Mouse (Mus musculus) cerebral cortex, adult 2 months (tissue): ENCODE measurements around the gene Caskin1.

Source experiments
- WGBS: fragments of 180-500 bp; shearing (Covaris S2); methylation state at CpG from one replicate; pipeline ENCODE4 v1.1.7; 2018; 5-methylcytosine and 5-hydroxymethylcytosine counted together

Caskin1 gene

DNA sequence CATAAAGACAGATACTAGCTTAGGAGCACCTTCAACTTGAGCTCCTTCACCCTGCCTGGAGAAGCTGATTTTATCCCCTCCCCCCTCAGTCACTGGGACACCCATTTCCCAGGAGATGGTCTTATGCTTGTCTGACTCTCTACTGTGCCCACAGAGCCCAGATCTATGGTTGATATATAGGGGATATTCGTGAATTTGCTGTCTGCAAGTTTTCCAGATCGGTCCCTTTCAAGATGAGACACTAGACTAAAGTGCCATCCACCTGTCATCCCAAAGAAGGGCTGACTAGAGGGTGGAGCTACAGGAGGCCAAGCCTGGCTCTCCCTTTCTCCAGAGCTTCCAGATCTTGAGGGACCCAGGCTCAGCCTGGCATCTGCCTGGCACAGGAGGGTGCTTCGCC is 42.7 kb downstream of the Caskin1 start:
- WGBS: 66% methylated on average over 3 of the region's 3 CpGs

DNA sequence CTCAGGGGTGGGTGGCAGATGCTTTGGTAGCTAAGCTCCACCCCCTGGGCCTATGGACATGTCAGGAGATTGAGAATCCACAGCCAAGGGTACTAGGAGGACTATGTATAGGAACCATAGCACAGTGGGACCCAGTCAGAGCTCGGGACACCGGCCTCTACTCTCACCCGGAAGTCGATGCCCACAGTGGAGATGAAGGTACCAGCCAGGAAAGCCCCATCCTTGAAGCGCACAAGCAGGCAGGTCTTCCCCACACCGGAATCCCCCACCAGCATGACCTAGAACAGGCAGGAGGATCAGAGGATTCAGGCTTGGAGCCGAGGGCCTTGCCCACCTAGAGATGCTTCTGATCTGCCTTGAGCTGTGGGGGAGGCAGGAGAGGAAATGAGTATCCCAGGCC is 43.6 kb downstream of the Caskin1 start:
- 75% methylated on average over 7 of the region's 7 CpGs for WGBS

DNA sequence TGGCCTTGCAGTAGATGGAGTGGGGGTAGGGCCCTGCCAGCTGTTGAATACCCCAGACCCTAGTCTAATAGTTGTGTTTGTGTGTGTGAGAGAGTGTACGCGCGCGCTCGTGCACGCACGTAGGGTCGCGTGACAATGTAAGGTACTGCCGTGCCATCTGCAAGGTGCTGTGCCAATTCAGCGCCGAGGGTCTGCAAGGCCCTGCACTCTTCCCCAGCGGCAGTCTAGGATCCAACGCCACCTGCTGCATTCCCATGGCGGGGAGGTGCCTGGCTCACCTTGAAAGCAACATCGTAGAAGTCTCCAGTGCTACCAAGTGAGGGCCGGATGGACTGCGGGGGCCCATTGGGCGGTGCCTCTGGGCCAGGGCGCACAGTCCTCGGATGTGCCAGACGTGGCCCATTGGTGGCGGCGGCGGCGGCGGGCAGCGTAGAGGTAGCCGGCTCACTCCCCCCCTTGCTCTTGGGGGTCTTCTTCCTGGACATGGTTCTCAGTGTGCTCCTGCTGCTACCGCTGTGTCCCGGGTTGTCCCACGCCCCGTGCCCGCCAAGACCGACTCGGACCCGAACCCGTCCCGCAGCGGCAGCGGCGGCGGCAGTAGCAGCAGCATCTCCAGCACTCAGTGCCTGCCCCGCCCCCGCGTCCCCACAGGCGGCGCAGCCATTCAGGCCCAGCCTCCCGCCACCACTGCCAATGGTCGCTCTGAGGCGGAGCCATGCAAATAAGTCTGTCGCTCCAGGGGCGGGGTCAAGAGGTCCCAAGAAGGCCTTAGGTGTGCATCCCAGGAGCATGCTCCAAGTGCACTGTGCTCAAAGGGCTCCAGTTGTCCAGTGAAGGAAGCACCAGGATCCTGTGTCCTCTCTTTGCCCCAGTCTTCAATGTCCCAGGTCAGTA is 44.9 kb downstream of the Caskin1 start:
- WGBS: 9% methylated on average over 53 of the region's 53 CpGs

DNA sequence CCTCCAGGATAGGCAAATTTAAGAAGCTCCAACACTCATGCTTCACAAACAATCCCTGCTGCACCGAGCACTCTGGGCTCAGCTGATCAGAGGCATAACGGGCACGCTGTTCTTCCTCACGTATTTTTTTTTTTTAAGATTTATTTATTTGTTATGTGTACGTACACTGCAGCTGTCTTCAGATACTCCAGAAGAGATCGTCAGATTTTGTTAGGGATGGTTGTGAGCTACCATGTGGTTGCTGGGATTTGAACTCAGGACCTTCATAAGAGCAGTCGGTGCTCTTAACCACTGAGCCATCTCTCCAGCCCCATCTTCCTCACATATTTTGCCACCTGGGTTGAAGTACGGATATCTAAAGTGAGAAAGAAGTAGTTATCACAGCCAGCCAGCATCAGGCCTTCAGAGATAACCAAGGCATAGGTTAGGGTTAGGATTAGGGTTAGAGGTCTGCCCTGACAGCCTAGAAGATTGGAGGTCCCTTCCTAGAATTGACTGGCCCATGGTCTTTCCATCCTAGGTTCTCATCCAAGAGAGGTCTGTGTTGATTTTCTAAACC is 45.8 kb downstream of the Caskin1 start, which contains the start of gene Rab26:
Gene Rab26 (minus strand): TSS at position 51 of the 559 bp plus-strand sequence.
- WGBS: 65% methylated on average over 8 of the region's 8 CpGs

DNA sequence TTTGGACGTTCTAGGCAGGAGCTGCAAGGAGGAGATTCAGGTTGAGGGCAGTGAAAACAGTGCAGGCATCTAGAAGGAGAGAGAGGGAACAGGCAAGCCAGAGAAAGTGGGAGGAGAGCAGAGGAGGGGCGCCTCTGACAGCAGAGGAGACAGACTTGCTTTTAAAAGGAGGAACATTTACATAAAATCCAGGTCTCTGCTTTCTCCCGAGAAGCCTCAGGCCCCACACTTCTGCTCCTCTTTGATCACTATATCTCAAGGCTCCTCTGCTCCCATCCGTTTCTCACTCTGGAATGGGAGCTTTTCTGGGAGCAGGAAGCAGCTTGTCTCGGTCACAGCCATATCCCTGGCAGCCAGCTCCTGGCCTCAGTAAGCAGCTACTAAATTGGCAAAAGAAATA is 46.9 kb downstream of the Caskin1 start:
- WGBS: 36% methylated on average over 5 of the region's 5 CpGs

DNA sequence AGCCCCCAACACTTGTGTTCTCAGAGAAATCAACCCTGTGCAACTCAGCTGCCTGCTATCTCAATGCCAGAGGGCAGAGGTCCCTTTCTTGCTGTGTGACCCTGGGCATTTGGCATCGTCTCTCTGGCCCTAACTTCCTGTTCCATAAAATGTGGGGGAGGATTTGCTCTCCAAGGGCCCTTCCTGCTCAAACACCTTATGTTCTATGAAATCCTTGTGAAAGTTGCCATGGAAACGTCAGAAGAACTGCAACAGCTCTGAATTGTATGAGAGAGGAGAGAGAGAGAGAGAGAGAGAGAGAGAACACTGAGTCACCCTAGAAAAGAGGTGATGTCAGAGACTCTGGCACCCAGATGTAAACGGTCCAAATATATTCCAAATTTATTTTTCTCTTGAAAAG is 49.1 kb downstream of the Caskin1 start:
- WGBS: 18% methylated on average over 3 of the region's 3 CpGs

DNA sequence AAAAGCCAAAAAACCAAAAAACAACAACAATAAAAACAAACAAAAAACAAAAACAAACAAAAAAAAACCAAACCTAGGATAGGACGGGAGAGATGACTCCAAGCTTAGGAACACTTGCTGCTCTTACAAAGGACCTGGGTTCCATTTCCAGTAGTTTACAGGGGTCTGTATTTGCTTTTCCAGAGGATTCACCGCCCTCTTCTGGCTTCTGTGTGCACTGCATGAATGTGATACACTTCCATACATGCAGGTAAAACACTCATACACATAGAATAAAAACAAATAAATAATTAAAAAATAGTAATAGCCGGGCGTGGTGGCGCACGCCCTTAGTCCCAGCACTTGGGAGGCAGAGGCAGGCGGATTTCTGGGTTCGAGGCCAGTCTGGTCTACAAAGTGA is 50.5 kb downstream of the Caskin1 start:
- 69% methylated on average over 8 of the region's 8 CpGs for WGBS

DNA sequence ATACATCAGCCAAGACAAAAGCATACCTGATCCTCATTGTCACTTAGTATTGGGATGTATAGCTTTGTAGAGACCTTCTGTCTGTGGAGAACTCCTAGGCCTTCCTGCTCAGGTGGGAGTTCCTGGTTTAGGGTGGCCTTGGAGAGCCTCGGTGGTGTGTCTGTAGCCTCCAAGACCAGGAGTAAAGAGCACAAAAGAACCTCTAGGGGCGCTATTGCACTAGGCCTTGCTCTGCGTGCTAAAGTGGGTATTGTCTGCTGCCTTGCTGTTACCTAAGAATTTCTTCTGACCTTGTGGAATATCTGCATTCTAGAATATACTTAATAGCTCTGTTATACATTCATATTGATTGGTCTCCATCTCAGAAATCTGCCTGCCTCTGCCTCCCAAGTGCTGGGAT is 52.0 kb downstream of the Caskin1 start:
- 9% methylated on average over 3 of the region's 3 CpGs for WGBS

DNA sequence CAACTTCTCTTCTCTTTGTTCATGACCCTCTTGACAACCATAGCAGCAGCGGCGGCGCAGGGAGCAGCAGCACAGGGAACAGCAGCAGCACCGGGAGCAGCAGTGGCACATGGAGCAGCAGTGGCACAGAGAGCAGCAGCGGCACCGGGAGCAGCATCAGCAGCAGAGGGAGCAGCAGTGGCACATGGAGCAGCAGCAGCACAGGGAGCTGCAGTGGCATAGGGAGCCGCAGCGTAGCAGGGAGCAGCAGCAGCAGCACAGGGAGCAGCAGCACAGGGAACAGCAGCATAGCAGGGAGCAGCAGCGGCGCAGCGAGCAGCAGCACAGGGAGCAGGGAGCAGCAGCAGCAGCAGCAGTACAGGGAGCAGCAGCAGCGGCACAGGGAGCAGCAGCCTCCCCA is 56.2 kb downstream of the Caskin1 start:
- 17% methylated on average over 12 of the region's 12 CpGs for WGBS

DNA sequence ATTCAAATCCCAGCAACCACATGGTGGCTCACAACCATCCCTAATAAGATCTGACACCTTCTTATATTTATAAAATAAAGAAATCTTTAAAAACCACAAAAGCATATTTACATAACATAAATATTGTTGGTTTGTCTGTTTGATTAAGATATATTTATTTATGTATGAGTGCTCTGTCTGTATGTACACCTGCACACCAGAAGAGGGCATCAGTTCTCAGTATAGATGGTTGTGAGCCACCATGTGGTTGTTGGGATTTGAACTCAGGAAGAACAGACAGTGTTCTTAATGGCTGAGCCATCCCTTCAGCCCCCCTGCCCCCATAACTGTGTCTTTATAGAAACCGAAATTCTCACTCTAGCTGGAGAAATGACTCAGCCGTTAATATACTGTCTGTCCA is 56.8 kb downstream of the Caskin1 start:
- WGBS: 74% methylated on average over 2 of the region's 2 CpGs

DNA sequence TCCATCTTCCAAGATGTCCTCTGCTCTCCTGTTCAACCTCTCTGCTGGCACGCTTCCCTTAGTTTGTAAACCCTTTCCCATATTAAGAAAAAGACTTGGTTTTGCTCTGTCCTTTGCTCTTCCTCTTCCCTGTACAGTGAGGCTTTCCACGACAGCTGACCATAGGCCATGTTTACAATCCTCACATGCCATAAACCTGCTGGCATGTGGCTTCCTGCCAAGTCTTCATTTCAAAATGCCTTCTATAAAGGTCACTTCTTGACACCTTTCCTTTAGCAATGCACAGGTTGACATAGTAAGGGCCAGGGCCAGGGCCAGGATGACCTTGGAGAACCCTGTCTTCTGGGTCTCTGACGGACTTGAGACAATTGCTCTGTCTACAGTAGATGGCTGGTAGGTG is 57.8 kb downstream of the Caskin1 start:
- WGBS: 94% methylated on average over 3 of the region's 3 CpGs

DNA sequence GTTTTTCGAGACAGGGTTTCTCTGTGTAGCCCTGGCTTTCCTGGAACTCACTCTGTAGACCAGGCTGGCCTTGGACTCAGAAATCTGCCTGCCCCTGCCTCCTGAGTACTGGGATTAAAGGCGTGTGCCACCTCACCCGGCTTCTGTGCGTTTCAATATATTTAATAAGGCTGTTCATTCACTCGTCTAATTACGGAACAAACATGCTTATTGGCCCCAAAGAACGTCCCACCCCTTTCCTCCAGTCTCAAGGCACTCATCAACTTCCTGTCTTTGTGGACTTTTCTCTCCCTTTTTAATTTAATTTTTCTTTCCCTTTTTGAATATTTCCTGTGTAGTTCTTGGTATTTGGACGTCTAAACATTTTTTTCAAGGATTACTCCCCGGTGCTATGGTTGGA is 60.0 kb downstream of the Caskin1 start:
- 18% methylated on average over 9 of the region's 9 CpGs for WGBS

DNA sequence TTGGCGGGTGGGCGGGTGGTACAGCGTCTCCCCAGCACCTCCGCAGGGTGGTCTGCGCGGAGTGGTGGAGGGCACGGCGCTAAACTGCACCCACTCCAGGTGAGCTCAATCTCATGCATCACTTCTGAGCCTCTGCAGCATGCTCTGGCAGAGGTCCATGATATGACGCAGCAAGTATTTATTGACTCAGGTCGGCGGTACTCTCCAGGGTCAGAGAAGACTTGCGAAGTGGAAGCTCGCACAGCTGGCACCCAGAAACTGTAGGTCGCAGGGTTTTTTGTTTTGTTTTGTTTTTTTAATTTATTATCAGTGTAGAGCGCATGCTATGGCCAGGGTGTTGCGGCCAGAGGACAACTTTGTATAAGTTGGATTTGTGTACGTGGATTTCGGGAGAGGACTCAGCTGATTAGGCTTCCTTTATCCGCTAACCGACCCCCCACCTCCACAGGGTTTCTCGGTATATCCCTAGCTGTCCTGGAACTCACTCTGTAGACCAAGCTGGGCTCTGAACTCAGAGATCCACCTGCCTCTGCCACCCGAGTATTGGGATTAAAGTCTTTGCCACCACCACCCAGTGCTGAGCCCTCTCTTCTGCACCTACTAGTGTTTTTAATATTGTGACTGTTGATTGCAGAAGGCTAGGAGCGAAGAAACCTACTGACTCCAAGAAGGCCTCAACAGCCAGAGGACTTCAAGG is 60.7 kb downstream of the Caskin1 start:
- WGBS: 12% methylated on average over 23 of the region's 23 CpGs

DNA sequence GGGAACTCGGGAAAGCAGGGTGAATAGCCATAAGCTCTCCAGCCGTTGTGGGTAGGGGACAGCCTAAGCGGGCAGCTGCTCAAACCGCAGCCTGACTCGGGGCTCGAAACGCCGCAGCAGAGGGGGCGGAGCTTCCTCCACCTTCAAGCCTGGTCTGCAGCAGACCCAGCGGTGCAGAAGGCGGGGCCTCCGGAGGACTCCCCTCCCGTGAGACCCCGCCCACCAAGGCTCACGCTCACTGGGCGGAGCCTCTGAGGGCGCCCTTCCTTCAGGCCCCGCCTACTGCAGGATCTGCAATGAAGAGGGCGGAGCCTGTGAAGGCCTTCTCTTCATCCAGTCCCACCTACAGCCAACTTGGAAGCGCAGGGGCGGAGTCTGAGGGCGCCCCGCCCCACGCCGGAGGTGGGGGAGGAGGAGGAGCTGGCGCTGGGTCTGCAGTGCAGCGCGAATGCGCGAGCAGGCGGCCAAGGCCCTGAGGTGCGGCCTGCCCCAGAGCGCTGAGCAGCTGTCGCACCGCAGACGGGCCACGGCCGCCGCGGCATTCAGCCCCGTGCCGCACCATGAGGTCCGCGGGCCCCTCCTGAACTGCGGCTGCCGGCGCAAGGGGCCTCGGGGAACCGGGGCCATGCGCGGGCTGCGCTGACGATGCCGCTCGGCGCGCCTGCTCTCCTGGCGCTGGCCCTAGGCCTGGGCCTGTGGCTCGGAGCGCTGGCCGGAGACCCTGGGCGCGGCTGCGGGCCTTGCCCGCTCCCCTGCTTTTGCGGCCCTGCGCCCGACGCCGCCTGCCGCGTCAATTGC is 61.4 kb downstream of the Caskin1 start, which contains the start of gene Pkd1:
Gene Pkd1 (plus strand): TSS at position 217 of the 798 bp plus-strand sequence.
- WGBS: under 1% methylated on average over 72 of the region's 72 CpGs

DNA sequence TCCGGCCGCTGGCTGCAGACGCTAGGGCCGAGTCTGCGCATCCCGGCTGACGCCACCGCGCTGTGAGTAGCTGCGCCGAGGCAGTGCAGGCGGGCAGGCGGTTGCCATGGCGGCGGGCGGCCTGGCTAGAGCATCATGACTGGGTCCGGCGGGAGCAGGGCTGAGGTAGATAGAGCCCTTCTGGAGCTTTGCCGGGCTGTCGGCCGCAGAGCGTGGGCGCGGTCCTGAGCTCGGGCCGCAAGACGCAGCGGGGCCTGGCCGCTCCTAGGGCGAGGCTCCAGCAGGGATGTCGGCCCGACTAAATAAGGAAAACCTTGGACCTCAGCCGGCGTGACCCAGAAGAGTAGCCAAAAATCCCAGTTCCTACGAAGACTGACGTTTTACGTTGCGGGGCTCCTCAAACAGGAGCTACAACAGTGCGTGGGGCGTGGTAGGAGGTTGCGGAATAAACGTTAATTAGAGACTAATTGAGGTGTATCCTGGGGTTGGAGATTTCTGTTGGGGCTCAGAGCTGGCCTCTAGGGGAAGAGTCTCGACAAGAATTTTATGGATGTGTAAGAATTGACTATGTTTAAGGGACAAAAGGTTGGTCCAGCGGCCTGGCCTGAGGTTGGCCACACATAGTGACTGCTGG is 62.1 kb downstream of the Caskin1 start:
- WGBS: under 1% methylated on average over 44 of the region's 44 CpGs

DNA sequence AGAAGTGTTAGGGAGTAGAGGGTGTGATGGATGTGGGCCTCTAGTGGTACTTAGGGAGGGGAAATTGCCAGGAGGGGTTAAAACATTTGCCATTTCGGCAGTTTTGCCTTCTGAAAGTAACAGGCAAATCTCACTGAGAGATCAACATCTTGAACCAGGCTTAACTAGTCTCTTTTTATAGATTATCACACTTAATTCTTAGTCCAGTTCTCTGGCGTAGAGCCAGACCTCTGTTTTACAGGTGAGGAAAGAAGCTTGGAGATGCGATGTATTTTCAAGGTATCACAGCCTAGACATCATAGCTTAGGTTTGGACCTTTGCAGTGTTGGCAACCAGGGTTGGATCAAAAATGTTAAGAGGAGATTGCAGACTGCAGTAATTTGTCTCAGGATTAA is 62.6 kb downstream of the Caskin1 start:
- 33% methylated on average over 3 of the region's 3 CpGs for WGBS

DNA sequence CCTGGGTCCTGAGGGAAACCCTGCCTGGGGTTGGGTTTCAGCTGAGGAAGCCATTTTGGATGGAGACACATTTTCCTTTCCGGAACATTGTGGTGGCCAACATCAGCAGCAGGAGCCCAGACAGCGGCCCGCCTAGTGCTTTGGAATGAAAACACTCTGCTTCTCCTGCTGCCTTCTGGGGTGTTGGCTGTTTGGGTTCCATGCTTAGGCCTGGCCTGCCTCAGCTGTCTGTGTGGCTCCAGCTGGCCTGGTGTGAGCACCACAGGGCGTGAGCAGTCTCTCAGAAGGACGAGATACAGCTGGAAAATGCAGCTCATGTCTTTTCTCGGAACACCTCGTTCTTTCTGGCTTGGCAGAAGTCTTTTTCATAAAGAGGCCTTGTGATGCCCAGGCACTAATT is 68.7 kb downstream of the Caskin1 start:
- WGBS: 54% methylated on average over 7 of the region's 7 CpGs
